Mouse (Mus musculus) activated CD4-positive, CD25-positive, alpha-beta regulatory T cell, adult 4 months (primary cell): ENCODE measurements around the gene Itgad. TPM values are rescaled to one million over a fixed set of nuclear protein-coding genes. Genes with fewer than 3 reads are reported as not detected.

Experiments used
- ATAC-seq: one replicate; pipeline ENCODE4 v1.8.0; 2017
- polyA plus RNA-seq, 2 experiments: library from polyadenylated mRNA; unstranded; fragments of 100-300 nt; shearing (Covaris generic); gene quantifications; one replicate each; pipeline ENCODE4 v1.2.1; 2017

Gene Itgad
- polyA plus RNA-seq, 2 experiments from 2014 or later, result 0.40 TPM; not detected in 1

DNA sequence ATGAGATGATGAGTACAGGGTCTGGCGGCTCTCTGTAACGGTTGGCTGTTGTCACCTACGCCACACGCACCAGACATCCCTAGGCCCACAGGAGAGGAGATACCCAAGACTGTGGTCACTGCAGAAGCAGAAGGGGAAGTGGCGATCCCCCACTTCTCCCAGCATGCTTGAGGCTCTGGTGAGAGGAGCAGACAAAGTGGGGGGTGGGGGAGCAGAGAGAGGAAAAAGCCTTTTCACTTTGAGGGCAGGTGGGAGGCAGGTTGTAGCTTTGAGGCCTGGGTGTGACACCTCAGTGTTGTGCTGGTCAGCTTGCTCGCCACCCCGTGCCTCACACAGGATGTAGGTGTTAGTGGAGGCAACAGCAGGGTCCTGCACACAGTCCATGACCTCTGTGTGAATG lies 25.9 kb downstream of the Itgad start:
- peak; percentile 23 for ATAC-seq

DNA sequence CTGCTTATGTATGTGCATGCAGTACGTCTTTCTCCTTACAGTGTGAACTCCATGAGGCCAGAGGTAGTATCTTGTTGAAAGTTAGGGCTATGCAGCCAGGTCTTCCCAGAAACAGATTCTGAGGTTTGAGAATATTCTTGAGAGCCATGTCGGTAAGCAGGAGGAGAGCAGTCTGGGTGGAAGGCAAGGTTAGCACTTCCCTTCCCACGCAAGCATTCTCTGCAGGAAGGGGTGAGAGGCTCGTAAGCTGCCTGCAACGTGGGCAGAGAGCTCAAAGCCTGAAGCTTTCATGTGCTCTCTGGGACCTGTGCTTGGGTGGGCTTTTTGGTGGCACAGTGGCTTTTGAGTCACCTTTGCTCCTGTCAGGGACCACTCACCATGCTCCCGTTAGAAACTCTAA lies 26.4 kb downstream of the Itgad start:
- ATAC-seq, result no peak

DNA sequence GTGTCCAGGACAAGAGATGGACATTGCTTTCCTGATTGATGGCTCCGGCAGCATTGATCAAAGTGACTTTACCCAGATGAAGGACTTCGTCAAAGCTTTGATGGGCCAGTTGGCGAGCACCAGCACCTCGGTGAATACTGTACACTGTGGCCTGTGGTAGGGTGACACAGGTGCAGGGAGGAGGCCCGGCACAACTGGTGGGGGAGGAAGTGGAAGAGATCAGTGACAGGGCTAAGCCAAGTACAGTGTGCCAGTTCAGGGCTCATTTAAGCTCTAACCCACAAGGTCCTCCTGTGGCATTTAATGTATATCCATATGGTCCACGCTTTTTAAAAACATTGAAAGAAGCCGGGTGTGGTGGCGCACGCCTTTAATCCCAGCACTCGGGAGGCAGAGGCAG lies 27.5 kb downstream of the Itgad start:
- no peak for ATAC-seq

DNA sequence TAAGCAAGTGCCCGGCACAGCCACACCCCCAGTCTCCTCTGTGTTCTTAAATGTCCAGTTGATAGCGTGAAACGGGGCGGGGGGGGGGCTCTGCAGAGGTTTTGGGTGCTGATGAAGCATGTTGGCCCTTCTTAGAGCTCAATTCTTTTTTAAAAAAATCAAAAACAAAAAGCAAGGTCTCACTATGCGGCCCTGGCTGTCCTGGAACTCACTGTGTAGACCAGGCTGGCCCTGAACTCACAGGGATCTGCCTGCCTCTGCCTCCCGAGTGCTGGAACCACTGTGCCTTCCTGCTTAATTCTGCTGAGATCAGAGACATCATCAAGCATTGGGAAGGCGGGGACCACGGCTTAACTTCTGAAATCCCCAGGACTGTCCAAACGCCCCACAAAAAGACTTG lies 47.4 kb downstream of the Itgad start:
- ATAC-seq, result no peak

DNA sequence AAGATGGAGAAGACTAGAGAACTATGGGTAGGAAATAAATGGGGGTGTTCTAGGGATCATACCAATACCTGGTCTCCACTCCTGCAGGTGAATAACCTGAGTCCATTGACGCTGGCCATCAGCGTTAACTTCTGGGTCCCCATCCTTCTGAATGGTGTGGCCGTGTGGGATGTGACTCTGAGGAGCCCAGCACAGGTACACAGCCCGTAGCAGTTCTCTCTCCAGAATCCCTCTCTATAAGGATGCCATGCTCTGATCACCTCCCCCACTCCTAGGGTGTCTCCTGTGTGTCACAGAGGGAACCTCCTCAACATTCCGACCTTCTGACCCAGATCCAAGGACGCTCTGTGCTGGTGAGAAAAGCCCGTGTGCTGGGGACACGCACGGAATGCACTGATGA lies 48.9 kb downstream of the Itgad start:
- ATAC-seq, result no peak

DNA sequence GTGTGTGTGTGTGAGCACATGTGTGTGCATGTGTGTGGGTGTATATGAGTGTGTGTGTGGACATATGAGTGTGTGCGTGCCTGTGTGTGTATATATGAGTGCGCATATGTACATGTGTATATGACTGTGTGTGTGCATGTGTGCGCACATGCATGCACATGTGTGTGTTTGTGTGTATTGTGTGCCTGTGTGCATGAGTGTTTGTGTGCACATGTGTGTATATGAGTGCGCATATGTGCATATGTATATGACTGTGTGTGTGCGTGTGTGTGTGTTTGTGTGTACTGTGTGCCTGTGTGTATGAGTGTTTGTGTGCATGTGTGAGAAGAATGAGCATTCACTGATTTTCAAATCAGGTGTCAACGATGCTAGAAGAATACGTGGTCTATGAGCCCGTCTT lies 50.0 kb downstream of the Itgad start:
- no peak for ATAC-seq

DNA sequence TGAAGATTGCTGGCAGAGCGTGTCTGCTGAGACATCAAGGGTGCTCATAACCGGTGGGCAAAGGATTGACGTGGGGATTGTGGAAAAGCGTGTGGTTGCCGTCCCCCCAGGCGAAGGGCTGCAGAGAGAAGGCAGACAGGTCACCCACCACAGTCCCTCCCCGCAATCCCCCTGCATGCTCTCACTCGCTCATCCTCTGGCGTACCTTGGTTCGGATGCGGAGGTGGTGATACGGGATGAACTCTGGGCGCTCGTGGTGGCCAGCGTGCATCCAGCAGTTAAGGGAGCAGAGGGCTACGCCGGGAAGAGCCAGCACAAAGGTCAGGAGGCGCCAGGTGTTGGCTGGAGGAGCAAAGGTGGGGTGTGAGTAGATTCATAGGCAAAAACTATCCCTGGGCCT lies 51.5 kb downstream of the Itgad start:
- ATAC-seq, result no peak

DNA sequence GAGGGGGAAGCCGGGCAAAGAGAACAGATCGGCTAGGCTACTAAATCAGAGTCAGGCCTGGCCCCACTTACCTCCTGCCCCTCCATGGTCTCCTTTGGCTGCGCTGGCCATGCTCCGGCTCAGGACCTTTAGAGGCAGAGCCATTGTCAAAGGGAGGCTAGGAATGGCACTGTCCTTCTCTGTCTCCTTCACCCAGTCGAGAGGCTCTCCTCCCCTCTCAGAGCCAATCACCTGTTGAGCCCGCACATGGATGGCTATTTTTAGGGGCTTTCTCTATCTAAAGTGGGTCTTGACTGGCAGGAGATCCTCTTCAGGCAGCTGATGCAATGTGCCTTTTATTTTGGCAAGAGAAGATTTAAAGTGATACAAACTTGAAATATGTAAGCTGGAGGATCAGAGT lies 52.0 kb downstream of the Itgad start, which contains the start of gene Cox6a2:
TSS of gene Cox6a2 (minus strand) at position 236 of the 400 bp plus-strand sequence.
- ATAC-seq, result no peak

DNA sequence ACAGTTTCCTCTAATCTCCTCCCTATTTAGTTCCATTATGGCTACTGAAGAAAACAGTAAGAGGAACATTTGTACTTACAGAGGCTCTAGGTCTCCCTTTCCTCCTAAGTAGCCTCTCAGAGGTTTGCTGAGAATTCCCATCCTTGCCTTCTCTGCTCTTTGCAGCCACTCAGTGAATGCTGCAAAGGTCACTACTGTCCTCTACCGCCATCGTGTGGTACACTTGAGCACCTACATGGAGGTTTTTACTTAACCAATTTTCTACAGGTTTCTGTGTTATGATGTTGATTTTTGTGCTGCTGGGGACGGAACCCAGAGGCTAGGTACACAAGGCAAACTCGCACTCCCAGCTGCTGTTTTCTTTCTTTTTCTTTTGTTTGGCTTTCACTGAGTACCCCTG lies 54.0 kb downstream of the Itgad start:
- ATAC-seq, result peak; percentile 40

DNA sequence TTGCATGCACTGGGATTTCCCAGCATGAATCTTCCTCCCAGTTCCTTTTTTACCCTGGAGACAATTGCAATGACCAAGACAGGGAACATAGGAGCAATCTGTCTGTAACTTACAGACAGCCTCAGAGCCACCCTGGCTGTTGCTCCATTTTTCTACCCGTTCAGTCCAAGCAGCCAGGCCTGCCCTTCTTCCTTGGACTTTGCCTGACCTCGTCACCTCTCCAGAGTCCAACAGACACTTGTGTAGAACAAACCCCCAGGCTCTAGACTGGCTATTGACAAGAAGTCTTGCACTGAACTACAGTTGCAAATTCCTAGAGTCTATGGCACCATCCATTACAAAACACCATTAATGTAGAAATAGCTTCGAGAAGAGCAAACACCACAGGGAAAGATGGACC lies 55.6 kb downstream of the Itgad start:
- ATAC-seq, result no peak

DNA sequence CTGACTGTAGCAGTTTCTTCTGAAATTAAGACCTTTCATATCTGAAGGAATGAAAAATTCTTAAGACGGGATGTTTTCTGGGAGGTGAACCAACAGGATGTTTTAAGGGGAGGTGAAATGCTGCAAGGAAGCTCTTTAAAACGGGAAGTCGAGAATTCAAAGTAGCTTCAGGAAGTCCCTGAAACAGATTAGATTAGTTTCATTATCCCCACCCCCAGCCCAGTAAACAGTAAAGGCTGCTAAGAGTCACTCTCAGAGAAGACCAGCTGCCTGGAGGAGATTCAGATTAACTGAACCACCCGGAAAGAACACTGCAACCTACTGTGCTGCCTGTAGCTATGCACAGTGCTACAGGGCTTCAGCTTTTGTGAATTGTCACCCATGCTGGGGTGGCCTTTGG lies 65.8 kb downstream of the Itgad start:
- ATAC-seq, result no peak

DNA sequence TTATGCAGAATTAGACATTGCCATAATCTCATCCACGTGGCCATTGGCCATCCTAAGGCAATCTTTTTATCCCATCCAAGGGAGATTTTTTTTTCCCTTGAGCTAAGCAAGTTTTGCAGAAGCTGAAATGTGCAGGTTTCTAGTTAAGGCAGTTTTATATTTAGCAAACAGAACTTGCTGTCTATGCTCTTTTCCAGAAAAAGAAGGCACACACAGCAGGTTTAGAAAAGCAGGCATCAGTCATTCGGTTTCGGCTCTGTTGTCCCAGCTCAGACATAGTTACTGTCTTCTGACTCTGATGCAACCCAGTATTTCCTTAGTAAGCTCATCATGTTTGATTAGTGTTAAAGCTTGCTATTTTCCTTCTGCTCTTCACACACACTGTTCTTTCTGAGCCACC lies 66.8 kb downstream of the Itgad start:
- ATAC-seq, result no peak

DNA sequence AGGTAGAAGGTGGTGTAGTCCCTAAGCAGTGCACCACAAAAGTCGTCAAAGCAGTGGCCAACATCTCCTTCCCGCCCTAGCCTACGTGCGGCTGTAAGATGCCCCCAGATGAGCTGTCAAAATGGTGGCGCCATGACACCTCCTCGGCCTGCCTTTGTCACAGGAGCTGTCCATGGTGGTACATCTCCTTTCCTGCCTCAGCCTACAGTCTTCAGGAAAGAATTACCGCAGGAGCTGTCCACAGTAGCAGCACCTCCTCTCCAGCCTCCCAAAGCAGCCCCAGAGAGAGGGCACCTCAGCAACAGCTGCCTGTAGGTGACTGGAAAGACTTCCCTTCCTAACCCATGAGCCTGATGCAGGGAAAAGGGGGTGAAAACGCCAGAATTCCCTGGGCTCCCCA lies 77.6 kb downstream of the Itgad start:
- no peak for ATAC-seq

DNA sequence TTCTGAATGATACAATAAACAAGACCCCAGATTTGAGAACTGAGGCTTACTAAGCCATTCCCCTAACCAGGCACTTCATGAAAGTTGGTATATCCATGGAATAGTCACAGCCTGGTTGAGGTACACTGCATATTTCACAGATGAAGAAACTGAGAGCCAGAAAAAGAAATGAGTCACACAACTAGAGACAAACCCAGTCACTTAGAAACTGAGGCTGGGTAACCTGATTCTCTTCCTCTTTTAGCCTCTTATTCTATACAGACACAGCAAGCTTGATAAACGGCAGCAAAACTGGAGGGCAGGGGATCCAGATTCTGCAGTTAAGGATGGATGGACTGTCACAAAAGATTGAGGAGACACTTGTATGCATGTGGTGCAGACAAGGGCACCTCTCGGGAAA lies 80.6 kb downstream of the Itgad start:
- ATAC-seq, result no peak

DNA sequence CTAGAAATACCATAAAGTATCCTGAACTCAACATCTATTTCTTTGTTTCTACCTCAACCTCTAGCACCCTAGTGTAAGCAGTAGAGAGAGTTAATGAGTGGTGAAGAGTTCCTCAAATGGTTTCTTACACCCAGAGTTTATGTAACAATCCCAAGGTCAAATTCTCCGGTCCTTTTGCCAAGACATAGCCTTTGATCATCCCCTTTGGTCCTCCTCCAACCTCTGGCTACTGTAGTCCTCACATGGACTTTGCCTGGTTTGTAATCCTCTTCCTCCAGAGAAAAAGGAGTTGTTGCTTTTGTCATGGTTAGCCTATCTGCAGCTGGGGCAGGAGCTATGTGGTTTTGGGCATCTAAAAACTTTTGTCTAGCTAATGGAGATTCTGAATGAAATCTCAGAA lies 81.3 kb downstream of the Itgad start:
- no peak for ATAC-seq

DNA sequence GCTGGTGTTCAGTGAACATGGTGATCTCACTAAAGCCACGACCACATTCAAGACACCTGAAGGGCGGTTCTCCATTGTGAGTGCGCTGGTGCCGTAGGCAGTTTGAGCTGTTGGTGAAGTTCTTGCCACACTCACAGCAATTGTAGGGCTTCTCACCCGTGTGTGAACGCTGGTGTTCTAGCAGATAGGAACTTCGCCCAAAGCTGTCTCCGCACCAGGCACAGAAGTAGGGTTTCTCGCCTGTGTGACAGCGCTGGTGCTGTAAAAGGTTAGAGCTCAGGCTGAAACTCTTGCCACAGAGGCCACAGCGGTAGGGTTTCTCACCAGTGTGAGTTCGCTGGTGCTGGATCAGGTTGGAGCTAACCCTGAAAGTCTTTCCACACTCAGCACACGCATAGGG lies 82.2 kb downstream of the Itgad start:
- no peak for ATAC-seq

DNA sequence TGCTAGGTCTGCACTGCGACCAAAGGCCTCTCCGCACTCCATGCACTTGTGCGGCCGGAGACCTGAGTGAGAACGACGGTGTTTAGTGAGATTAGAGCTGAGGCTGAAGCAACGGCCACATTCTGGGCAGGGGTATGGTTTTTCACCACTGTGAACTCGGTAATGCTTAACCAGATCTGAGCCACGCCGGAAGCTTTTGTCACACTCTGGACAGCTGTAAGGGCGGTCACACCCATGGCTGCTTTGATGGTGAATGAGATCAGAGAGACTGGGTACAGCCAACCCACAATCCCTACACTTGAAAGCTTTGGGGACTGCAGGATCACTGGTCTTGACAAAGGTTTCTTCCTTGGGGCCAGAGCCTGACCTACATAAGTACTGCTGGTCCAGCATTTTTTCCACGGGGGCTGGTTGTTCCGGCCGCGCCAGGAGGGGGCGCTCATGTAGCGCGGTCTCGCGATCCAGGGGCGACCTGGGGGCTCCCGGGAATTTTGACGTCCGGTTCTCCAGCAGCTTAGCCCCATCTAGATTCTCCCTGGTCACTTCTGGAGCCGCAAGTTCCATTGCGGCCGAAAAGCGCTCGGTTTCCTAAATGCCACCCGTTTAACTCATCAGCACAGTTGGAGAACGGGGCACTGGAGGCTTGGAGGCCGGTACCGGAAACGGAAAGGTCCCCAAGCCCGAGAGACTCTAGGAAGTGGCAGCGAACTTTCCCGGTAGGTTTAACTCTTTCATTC lies 82.8 kb downstream of the Itgad start, which contains the start of gene Armc5:
TSS of gene Armc5 (plus strand) at position 487 of the 737 bp plus-strand sequence.
- ATAC-seq, result peak; percentile 16

DNA sequence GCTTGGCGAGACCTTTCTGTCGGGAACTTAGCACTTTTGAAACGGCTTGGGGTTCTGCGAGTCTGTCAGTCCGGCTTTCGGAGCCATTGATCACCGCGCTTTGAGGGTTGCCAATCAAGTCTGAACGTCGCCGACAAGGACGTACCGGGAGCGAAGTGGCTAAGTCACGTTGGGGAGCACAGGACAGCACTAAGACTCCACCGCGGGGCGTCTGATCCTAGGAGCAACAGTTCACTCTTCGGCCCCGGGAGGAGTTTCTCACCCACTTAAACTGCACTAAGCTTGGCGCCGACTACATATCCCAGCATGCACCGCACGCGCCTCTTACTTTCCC lies 83.4 kb downstream of the Itgad start:
- no peak for ATAC-seq

DNA sequence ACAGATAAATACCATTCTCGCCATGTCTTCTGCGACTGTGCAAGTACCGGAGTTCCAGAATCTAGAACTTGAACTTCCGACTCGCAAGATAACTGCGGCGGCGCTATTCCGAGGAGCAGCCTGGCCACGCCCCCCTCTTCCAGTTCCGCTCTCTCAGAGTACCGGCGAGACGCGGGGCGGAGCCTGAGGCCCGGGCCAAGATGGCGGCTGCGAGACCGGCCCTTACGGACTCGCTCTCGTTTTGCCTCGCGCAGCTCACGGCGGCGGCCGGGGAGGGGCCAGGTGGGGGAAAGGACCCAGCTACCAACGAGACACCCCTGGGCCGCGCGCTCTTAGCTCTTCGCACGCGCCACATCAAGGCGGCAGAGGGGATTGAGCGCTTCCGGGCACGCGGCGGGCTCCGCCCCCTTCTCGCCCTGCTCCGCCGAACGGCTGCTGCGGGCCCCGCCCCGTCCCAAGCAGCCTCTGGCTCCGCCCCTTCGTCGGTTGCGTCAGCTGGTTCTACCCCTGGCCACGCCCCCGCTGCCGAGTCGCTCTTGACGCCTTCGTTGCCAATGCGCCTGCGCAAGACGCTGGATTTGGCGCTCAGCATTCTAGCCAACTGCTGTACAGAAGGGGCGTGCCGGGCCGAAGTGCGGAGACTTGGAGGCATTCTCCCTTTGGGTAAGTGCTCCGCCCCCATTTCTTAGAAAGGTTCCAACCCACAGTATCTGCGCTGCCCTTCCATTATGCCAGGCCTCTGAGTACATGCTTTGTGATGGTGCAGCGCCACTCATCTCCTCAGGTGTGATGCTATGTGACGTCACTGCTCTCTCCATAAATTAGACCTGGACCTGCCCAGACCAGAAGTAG lies 84.0 kb downstream of the Itgad start, which contains the start of gene 9130023H24Rik:
TSS of gene 9130023H24Rik (minus strand) at position 105 of the 852 bp plus-strand sequence.
- ATAC-seq, result peak; percentile 77

DNA sequence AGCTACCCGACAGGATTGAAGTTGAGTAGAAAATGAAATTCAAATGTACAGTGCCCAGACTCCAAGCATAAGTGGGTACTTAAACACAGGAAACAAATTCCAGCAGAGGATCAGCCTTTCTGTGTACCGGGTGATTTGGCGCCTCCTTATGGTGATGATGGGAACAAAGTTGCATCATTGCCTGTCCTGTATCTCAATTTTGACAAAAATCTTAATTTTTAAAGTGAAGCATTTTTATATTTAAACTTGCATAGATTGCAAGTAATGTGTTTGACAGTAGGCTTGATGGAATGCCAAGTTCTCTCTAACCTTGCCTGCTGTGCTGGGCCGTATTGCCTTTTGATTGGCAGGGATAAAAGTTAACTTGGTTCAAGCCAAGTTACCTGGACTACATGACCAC lies 84.8 kb downstream of the Itgad start:
- ATAC-seq, result no peak

DNA sequence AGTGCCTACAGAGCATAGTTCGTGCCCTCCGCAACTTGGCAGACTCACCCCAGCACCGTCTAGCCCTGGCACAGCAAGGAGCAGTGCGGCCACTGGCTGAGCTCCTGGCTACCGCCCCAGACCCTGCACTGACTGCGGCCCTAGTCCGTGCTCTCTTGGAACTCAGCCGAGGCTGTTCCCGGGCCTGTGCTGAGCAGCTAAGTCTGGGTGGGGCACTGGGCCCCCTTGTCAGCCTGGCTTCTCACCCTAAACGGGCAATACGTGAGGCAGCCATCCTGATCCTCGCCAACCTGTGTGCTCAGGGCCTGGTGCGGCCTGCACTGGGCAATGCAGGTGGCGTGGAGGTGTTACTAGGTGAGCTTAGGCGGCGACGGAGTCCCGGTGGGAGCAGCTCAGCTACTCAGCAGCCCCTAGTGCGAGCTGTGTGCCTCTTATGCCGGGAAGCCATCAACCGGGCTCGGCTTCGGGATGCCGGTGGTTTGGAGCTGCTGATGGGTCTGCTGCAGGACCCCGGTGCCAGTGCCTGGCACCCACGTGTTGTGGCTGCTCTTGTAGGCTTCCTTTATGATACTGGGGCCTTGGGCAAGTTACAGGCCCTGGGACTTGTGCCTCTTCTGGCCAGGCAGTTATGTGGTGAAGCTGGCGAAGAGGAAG lies 86.1 kb downstream of the Itgad start:
- ATAC-seq, result no peak

DNA sequence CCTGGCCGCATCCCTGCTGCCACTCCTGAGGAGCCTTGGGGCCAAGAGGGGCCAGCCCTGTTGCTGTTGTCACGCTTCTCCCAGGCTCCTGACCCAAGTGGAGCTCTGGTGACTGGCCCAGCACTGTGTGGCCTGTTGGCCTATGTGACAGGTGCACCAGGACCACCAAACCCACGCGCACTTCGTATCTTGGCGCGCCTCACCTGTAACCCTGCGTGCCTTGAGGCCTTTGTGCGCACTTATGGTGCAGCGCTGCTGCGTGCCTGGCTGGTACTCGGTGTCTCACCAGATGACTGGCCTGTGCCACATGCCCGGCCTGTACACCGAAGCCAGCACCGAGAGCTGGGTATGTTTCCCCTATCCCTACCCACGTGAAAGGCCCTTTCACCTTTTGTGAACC lies 88.2 kb downstream of the Itgad start:
- ATAC-seq, result no peak

DNA sequence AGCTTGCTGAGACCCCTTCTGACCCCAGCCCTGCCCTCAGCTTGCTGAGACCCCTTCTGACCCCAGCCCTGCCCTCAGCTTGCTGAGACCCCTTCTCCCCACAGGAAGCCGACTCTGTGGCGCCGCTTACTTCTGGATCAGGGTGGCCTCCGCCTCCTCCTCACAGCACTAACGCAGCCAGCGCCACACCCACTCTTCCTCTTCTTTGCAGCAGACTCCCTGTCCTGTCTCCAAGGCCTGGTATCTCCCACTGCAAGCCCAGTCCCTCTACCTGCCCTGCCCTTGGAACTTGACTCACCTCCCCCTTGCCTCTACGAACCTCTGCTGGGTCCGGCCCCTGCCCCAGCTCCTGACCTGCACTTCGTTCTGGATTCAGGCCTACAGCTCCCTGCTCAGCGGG lies 89.7 kb downstream of the Itgad start:
- no peak for ATAC-seq
